Mouse (Mus musculus): ENCODE measurements at regions not wholly inside any gene's neighbourhood (a gene's known extent, or its start where the extent isn't known, plus 50 kb on each side); places are given as distances from the start of the nearest gene placed in this dataset.

DNA sequence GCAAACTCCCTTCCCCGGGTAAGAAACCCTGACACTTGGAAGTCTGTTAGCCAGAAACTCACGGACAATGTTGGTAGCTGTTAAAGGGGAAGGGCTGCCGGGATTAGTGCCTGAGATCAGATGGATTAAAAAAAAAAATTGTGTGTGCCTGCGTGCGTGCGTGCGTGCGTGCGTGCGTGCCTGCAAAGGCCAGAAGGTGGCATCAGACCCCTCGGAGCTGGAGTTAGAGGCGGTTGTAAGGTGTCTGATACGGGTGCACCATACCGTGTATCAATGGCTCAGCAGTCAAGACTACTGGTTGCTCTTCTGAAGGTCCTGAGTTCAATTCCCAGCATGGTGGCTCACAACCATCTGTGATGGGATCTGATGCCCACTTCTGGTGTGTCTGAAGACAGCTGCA lies 59.0 kb upstream of the Ccdc167 start:
- H3K27ac ChIP-seq = no peak overlapping the region
- no peaks in the 10 kb centered on the region for H3K9me3 ChIP-seq (replicated peaks)
- peaks cover 27% of the 10 kb centered on the region for H3K27me3 ChIP-seq
- H3K4me3 ChIP-seq (replicated peaks) = no peak overlapping the region
- H3K4me1 ChIP-seq (replicated peaks) = no peaks in the 10 kb centered on the region
- DNase-seq (no peak), ATAC-seq (ENCODE audit: low read depth) (no peak)
- no peak overlapping the region for H3K9ac ChIP-seq
- H3K4me2 ChIP-seq = no peak overlapping the region
- WGBS (ENCODE audit: insufficient replicate concordance) = 73% methylated on average over 14 of the region's 14 CpGs
- H3K36me3 ChIP-seq = no peaks in the 10 kb centered on the region

DNA sequence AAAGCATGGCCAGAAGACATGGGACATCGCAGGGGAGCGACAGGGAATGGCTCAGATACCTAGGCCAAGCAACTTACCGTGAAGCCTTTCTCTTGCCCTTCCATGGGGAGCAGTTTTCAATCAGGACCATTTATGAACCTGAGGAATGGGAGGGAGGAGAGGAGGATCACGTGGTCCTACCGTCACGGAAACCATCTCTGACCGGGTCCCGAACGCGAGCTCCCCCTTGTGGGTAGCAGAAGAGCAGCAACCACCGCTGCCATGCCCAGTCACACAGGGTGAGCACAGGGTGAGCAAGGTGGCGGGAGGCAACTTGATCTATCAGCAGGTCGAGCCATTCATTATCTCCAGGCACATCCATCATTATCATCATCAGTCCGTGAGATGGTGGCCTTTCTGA lies 56.5 kb upstream of the Ccdc167 start:
- DNase-seq (peak; percentile 38), ATAC-seq (ENCODE audit: low read depth) (peak; percentile 39)
- H3K4me1 ChIP-seq (replicated peaks) = peaks cover 7% of the 10 kb centered on the region
- no peaks in the 10 kb centered on the region for H3K9me3 ChIP-seq (replicated peaks)
- H3K27ac ChIP-seq = no peak overlapping the region
- no peak overlapping the region for H3K4me3 ChIP-seq (replicated peaks)
- no peaks in the 10 kb centered on the region for H3K36me3 ChIP-seq
- no peak overlapping the region for H3K4me2 ChIP-seq
- H3K27me3 ChIP-seq = peaks cover 27% of the 10 kb centered on the region
- no peak overlapping the region for H3K9ac ChIP-seq
- WGBS (ENCODE audit: insufficient replicate concordance) = 12% methylated on average over 14 of the region's 14 CpGs

DNA sequence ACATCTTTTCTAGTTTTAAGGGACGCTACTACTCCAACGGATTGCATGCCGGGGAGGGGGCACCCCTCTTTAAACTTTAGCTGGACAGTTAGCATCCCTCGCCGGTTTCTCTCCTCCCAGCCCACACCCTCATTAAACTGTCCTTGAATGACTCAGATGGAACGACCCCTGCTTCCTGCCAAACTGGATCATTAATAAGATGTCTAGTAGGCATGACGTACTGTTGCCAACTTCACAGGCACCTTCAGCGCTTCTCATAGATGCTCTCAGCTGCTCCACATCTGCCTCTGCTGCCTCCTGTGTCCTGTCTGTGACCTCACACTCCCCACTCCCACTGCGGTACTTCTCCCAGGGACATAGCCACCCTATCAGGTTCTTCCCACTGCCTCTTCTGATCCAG lies 54.1 kb upstream of the Ccdc167 start:
- Histone ChIP-seq H3K9ac (no peak overlapping the region), H3K27me3 (peaks cover 25% of the 10 kb centered on the region), H3K9me3 (replicated peaks) (no peaks in the 10 kb centered on the region), H3K4me3 (replicated peaks) (no peak overlapping the region), H3K36me3 (no peaks in the 10 kb centered on the region), H3K4me2 (no peak overlapping the region), H3K27ac (no peak overlapping the region), H3K4me1 (replicated peaks) (peaks cover 7% of the 10 kb centered on the region)
- no peak for DNase-seq
- 68% methylated on average over 9 of the region's 9 CpGs for WGBS (ENCODE audit: insufficient replicate concordance)
- ATAC-seq (ENCODE audit: low read depth) = no peak

DNA sequence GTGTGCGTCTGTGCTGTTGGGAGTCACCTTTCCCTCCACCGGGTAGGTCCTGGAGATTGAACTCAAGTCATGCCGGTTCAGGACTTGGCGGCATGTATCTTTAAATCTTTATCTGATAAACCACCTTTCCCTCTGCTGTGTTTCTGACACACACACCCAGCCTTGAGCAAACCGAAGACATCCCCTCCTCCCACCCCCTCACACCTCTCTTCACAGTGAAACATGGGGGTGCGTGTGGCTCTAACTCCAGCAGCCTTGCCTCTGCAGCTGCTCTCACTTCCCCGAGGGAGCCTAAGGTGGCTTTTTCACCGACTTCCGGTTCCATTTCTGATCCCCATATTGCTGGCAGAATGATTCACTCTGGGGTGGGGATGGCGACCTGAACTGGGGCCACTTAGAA lies 52.8 kb upstream of the Ccdc167 start:
- ATAC-seq (ENCODE audit: low read depth) (no peak), DNase-seq (no peak)
- no peak overlapping the region for H3K4me3 ChIP-seq (replicated peaks)
- H3K9me3 ChIP-seq (replicated peaks) = no peaks in the 10 kb centered on the region
- no peak overlapping the region for H3K9ac ChIP-seq
- H3K36me3 ChIP-seq = no peaks in the 10 kb centered on the region
- H3K4me1 ChIP-seq (replicated peaks) = peaks cover 7% of the 10 kb centered on the region
- 63% methylated on average over 10 of the region's 10 CpGs for WGBS (ENCODE audit: insufficient replicate concordance)
- peaks cover 16% of the 10 kb centered on the region; the same call in 1 of the 2 replicates for H3K27me3 ChIP-seq
- no peak overlapping the region for H3K27ac ChIP-seq
- no peak overlapping the region for H3K4me2 ChIP-seq

DNA sequence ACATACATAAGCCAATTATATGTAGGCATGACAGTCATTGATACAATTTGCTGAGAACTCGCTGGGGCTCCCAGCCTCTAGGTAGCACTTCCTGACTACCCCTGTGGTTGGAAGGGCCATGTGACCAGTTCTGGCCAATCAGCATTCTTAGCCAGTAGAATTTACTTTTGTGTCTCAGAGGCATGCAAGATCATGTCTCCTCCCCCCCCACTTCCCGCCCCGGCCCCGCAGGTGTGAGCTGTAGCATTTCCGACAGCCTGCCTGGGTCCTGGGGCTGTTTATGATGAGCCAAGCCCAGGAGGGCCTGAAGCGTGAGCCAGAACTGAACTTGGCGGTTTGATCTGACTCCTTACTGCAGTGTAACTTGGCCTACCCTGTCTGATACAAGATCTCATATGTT lies 52.3 kb upstream of the Ccdc167 start:
- H3K27ac ChIP-seq = no peak overlapping the region
- no peak overlapping the region for H3K4me3 ChIP-seq (replicated peaks)
- no peaks in the 10 kb centered on the region for H3K36me3 ChIP-seq
- no peak overlapping the region for H3K4me2 ChIP-seq
- 0 out of 2 replicates have a peak, but pooled peaks cover 12% of the 10 kb centered on the region for H3K27me3 ChIP-seq
- DNase-seq (no peak), ATAC-seq (ENCODE audit: low read depth) (no peak)
- peaks cover 7% of the 10 kb centered on the region for H3K4me1 ChIP-seq (replicated peaks)
- 48% methylated on average over 7 of the region's 7 CpGs for WGBS (ENCODE audit: insufficient replicate concordance)
- H3K9me3 ChIP-seq (replicated peaks) = no peaks in the 10 kb centered on the region
- no peak overlapping the region for H3K9ac ChIP-seq

DNA sequence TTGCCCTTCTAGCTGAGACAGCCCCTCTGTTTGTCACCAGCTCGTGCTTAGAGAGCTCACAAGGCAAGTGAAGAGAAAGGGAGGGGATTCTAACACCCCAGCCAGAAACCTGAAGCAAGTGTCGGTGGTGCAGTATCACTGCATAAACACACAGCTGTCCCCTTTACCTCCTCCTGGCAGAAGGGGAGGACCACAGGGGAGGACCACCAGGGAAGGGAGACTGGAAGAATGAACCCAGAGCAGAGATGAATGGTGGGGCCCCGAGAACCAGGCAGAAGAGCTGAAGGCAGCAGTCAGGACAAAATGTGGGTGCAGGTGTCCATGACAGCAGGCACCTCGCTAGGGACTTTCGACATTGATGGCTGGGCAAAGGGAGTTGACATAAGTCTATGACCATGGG lies 51.8 kb upstream of the Ccdc167 start:
- ATAC-seq (ENCODE audit: low read depth) (no peak), DNase-seq (no peak)
- no peak overlapping the region for H3K4me3 ChIP-seq (replicated peaks)
- WGBS (ENCODE audit: insufficient replicate concordance) = 64% methylated on average over 5 of the region's 5 CpGs
- H3K4me2 ChIP-seq = no peak overlapping the region
- peaks cover 7% of the 10 kb centered on the region for H3K4me1 ChIP-seq (replicated peaks)
- no peaks in the 10 kb centered on the region for H3K9me3 ChIP-seq (replicated peaks)
- no peak overlapping the region for H3K9ac ChIP-seq
- H3K27me3 ChIP-seq = 0 out of 2 replicates have a peak, but pooled peaks cover 7% of the 10 kb centered on the region
- H3K36me3 ChIP-seq = no peaks in the 10 kb centered on the region
- no peak overlapping the region for H3K27ac ChIP-seq
